Mouse (Mus musculus) thymus, postnatal 0 days (tissue): ENCODE measurements at regions not wholly inside any gene's neighbourhood (a gene's known extent, or its start where the extent isn't known, plus 50 kb on each side); places are given as distances from the start of the nearest gene placed in this dataset.

Experiments used
- DNase-seq: peaks from one replicate; pipeline ENCODE4 v3.0.0-alpha.2; 2015; ENCODE audit warnings: low spot score

DNA sequence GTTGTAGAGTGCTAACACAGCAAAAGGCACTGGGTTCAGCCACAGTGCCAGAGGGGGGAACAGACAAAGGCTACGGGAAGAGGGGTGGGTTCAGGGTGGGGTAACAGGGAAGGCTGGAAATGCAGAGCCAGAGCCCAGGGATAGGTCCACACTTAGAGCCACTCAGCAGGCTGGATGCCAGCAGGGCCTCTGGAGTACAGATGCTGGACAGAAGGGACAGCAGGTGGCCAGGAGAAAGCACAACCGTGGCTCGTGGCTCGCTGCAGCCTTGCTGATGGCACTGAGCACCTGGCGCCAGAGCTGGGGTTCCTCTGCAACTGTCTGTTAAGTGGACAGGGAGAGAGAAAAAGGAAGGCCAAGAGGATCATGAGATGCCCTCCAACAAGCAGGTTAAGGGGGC, 174.2 kb downstream of the Mroh4 start:
- no peak for DNase-seq

DNA sequence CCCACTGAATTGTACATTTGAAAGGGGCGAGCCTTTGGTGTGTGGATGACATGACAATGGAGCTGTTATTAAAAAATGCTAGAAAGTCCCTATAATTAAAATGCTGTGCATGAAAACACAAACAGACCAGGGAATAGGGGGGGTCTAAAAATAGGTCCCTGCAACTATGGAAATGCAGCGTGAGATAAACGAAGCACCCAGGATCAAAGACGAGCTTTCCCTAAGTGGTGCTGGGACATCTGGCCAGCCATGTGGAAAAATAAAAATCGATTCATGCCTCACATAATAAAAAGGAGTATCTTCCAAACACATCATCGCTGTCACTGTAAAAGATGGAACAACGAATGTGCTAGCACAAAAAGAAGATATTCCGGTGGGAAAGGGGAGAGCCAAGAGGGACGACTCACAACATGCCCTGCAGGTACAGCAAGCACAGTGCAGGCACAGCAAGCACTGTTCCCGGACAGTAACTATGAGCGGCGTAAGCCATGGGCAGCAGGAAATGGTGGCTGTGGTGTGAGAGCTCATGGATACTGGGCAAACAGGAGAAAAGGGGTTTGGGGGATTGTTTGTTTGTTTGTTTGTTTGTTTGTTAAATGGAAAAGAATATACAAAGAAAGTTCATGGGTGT, 176.7 kb downstream of the Mroh4 start:
- no peak for DNase-seq

- DNase-seq = no peak
These were observed 177.2 kb downstream of the Mroh4 start for GRCm38 (mm10) chr15:74458940-74459339.

DNA sequence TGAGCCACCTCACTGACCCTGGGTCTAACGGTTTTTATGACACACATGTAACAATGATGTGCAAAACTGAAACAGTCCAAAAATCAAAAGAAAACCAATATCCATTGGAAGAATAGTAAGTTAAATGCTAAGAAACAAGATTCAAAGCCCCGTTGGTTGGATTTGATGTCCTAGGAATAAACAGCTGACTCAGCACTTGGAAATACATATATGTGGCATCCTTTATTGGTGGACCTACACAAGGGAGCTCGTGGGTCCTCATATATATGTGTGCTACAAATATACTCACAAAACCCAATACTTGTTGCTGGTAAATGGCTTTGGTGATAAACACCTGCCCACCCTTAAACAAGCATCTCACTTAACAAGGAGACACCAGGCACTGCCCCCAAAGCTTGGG, 178.2 kb downstream of the Mroh4 start:
- DNase-seq = no peak

- no peak for DNase-seq
These were observed 179.5 kb downstream of the Mroh4 start for GRCm38 (mm10) chr15:74456675-74457040.

- DNase-seq = no peak
These were observed 180.1 kb downstream of the Mroh4 start for GRCm38 (mm10) chr15:74455921-74456674.

DNA sequence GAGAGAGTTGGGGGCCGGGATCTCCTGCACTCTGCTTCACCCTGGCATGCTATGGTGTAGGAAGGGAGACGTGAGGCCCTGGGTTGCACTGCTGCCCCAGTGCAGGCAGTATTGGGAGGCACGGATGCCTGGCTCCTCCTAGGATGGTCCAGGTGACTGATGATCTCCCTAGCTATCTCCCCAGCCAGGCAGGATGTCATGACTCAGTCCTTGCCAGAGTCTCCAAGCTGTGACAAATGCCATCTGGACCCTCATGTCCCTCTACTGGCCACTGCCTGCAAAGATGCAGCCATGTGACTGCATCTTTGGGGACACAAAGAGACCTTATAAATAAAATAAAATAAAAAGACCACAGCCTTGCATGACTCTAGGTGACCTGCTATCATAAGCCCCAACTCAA, 181.6 kb downstream of the Mroh4 start:
- no peak for DNase-seq

DNA sequence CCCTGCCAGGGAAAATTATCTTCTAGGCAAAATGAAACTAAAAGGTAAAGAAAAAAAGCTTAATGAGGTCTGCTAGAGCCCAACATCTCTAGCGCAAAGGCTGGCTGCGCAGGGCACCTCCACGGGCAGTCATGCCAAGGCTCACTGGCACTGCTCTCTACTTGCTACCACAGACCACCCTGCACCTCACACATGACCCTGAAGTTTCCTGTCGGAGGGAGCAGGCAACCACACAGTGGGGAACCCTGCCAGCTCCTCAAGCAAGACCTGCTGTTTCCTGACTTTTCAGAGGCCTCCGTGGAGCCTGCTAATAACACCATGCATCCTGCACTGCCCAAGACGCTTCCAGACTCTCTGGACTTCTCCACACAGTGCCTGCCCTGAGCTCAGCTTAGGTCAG, 182.3 kb downstream of the Mroh4 start:
- no peak for DNase-seq

DNA sequence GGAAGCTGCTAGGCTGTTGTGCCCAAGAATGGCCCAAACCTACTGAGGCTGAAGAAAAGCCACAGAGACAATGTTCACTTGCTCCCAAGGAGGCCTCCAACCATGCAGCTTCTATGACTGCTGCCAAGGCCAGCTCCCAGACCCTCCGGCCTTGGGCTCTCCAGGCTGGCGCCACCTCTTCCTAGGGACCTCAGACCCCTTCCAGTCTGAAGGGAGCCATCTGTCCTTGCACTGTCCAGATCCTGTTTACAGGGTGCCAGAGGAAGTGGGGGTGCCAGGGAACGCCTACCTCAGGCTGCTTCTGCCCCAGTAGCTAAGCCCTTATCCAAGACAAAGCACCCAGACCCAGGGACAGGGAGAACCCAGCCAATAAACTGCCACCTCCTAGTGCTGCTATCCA, 183.7 kb downstream of the Mroh4 start:
- no peak for DNase-seq

- DNase-seq = no peak
These were observed 194.3 kb downstream of the Mroh4 start for GRCm38 (mm10) chr15:74441889-74442288.

DNA sequence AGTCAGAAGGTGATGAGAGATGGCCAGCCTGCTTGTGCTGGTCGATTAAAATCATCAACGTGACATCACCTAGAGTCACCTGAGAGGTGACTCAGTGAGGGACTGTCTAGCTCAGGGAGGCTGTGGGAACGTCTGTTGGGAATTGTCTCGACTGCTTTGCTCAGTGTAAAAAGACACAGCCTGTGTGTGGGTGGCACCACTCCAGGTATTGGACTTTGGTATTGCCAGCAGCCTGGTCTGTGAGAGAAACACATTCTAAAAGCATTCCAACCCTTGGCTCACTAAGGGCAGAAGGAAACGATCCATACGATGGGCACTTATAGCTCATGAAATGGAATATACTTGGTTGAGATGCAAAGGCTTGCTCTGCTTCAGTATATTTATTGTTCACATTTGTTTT, 209.2 kb downstream of the Mroh4 start:
- no peak for DNase-seq

DNA sequence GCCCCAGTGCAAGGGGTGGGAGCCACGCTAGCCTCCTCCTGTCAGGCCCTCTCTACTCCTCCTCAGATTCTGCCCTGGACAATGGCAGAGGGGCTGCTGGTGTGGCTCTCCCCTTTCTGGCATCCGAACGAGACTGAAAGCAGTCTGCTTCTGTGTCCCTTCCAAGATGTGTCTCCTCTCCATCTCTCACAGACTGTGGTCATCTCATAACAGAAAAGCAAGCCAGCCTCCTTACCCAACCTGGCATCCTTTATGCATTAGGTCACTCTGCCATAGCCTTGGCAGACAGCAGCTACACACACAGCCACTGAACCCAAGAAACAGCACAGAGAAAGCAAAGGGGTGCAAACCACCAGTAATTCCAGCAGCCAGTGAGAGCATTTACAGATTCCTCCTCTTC, 213.2 kb downstream of the Mroh4 start:
- no peak for DNase-seq

GRCm38 (mm10) chr15:74420550-74420949, 215.6 kb downstream of the Mroh4 start:
- DNase-seq = no peak

DNA sequence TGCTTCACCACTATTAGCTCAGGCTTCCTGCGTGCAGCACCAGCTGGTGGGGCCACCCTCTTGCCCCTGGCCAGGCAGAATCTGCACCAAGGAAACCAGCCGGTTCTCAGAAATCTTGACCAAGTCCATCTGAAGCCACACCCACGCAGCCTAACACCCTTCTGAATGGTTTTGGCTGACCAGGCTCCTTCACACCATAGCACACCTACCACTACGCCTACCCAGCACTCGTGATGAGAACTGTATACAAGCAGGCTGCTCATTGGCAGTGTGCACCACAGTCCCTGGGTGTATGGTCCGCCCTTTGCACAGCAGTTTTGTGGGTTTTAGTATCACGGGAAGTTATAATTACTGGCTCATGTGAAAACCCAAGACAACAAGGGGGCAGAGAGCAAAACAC, 217.5 kb downstream of the Mroh4 start:
- no peak for DNase-seq

DNA sequence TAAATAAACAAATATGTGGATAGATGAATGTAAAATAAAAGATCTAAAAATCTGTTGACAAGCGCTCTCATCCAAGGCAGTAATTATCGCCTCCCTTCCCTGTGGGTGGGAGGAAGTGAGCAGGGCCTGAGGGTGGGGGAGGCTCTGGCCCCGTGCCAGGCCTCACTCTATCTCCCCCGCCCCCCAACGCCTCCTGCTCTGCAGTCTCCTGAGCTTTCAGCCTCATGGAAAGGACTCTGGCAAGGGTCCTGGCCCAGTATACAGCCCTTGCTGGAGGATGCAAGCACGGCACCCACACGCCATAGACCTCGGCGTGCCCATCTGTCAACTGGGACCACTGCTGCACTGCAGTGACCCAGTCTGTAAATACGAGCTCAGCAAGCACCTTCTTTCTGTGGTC, 222.9 kb downstream of the Mroh4 start:
- no peak for DNase-seq

DNA sequence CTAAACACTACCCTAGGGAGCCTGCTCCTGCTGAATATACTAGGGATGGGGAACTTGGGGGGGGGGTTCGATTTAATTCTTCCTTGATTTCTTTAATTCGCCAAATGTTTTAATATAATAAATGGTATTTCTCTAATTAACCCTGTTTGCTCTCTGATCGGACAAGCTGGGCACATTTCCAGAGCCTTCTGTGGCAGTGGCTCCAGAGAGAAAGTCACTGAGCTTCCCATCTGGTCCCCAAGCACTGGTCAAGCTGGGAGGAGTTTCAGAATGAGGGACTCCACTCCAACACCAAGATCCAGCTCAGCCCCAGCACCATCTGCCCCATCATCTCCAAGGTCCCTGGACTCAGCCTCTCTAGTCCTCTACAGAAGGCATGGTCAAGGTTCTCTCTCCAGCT, 223.9 kb downstream of the Mroh4 start:
- no peak for DNase-seq

- DNase-seq = peak; percentile 3
These were observed 225.1 kb downstream of the Mroh4 start for GRCm38 (mm10) chr15:74411097-74411496.

- no peak for DNase-seq
These were observed 231.3 kb downstream of the Mroh4 start for GRCm38 (mm10) chr15:74404866-74405265.

GRCm38 (mm10) chr15:74401275-74401674, 234.9 kb downstream of the Mroh4 start:
- DNase-seq = no peak

- DNase-seq = no peak
These were observed 240.1 kb downstream of the Mroh4 start for GRCm38 (mm10) chr15:74396029-74396428.

- DNase-seq = no peak
These were observed 248.6 kb downstream of the Mroh4 start for GRCm38 (mm10) chr15:74387533-74387932.

GRCm38 (mm10) chr15:74382556-74382955, 253.6 kb downstream of the Mroh4 start:
- no peak for DNase-seq

GRCm38 (mm10) chr15:74379366-74379765, 256.8 kb downstream of the Mroh4 start:
- no peak for DNase-seq
